Mouse (Mus musculus) 416B (cell line): ENCODE results near the gene Rhoh.

Experiments used
- DNase-seq: peaks from one replicate; pipeline ENCODE4 v3.0.0; 2011; ENCODE audit warnings: low read depth

Gene Rhoh

GRCm38 (mm10) chr5:65860281-65861000 lies 572 bp upstream of the Rhoh start:
- peak; percentile 39 for DNase-seq

- DNase-seq, result no peak
Observed at GRCm38 (mm10) chr5:65862217-65862927, 1.4 kb downstream of the Rhoh start.

- DNase-seq, result peak; percentile 96
Observed at GRCm38 (mm10) chr5:65863349-65863749, 2.3 kb downstream of the Rhoh start.

- DNase-seq, result peak; percentile 37
Observed at GRCm38 (mm10) chr5:65864486-65864885, 3.5 kb downstream of the Rhoh start.

GRCm38 (mm10) chr5:65864946-65865345 lies 3.9 kb downstream of the Rhoh start:
- no peak for DNase-seq

GRCm38 (mm10) chr5:65866591-65866990 lies 5.6 kb downstream of the Rhoh start:
- DNase-seq, result no peak

- DNase-seq, result peak; percentile 77
Observed at GRCm38 (mm10) chr5:65867380-65868116, 6.5 kb downstream of the Rhoh start.

GRCm38 (mm10) chr5:65868419-65868818 lies 7.4 kb downstream of the Rhoh start:
- no peak for DNase-seq

GRCm38 (mm10) chr5:65869660-65870059 lies 8.6 kb downstream of the Rhoh start:
- DNase-seq, result no peak

GRCm38 (mm10) chr5:65871276-65871875 lies 10.4 kb downstream of the Rhoh start:
- no peak for DNase-seq

- peak; percentile 90 for DNase-seq
Observed at GRCm38 (mm10) chr5:65873212-65873611, 12.2 kb downstream of the Rhoh start.

- no peak for DNase-seq
Observed at GRCm38 (mm10) chr5:65875269-65875668, 14.3 kb downstream of the Rhoh start.

GRCm38 (mm10) chr5:65878367-65878766 lies 17.4 kb downstream of the Rhoh start:
- DNase-seq, result no peak

GRCm38 (mm10) chr5:65881254-65881653 lies 20.2 kb downstream of the Rhoh start:
- no peak for DNase-seq

- DNase-seq, result no peak
Observed at GRCm38 (mm10) chr5:65882476-65883205, 21.6 kb downstream of the Rhoh start.

GRCm38 (mm10) chr5:65883355-65883754 lies 22.3 kb downstream of the Rhoh start:
- peak; percentile 53 for DNase-seq

GRCm38 (mm10) chr5:65885699-65886443 lies 24.9 kb downstream of the Rhoh start:
- DNase-seq, result no peak

GRCm38 (mm10) chr5:65888102-65888501 lies 27.1 kb downstream of the Rhoh start:
- DNase-seq, result no peak

- no peak for DNase-seq
Observed at GRCm38 (mm10) chr5:65888998-65889397, 28.0 kb downstream of the Rhoh start.

GRCm38 (mm10) chr5:65891251-65891826 lies 30.3 kb downstream of the Rhoh start:
- DNase-seq, result no peak
